Mouse (Mus musculus): Measurements from ENCODE around the gene Elac2.

DNA sequence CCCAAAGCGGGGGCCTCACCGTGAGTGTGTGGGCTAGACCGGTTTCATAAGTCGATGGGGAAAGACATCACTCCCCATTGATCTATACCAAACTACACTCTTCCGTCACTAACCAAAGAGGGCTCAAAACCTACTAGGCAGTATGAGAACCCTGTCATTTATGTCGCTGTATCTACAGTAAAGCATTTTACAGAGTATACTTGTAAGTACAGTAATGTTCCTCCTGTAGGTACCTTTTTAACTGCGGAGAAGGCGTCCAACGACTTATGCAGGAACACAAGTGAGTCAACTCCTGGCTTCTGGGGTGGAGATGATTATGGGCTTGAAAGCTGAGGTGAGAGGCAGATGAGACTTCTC, 629 bp downstream of the Elac2 start:
- TF ChIP-seq CTCF (IDR thresholded peaks at IDR 0.05; ENCODE audit: borderline replicate concordance, extremely low read depth, insufficient read depth, insufficient read length) = no peak
- TF ChIP-seq POLR2A (IDR thresholded peaks at IDR 0.05; ENCODE audit: borderline replicate concordance, extremely low read depth, insufficient read depth, insufficient read length, poor library complexity, severe bottlenecking) = no peak

Data from brain, embryonic 14.5 days (tissue).